11 mouse cellular contexts compared by ENCODE assay signal in the genomic region with DNA sequence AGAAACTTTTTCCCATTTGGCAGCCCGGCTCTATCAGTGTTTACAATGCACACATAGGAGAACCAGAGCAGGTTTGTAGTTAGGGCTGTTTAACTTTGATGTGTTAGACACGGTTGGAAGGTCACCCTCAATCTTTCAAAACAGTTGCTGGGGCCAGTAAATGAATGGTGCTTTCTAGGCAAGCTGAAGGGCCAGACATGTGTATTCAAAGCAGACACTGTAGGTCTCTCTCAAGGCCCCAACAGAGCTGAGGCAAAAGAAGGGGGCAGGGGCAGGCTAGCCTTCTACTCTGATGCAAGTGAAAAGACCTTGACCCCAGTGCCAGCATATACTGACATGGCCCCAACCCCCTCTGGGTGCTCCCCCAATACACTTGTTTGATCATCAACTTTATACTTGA. TPM values are rescaled to one million over a fixed set of nuclear protein-coding genes. Genes with fewer than 3 reads are reported as not detected.
DNase-seq lines count a peak whose midpoint lies in the region; ATAC-seq and TF ChIP-seq lines count a peak whose summit lies in the region.
"Had no signal": no experiment of that assay in that cellular context is flagged by ENCODE, and none has a peak within 500 bp of the region (broad histone marks: within the 10 kb centered on the region; RNA-seq: fewer than 3 reads in every experiment).

No protein-coding gene starts in this region.

- no peak for TF ChIP-seq CTCF in heart, postnatal 0 days (IDR thresholded peaks at IDR 0.05; ENCODE audit: low read depth)
- no peak for TF ChIP-seq CTCF in heart, adult 2 months (IDR thresholded peaks at IDR 0.05)
- no peak for TF ChIP-seq CTCF in intestine, postnatal 0 days (IDR thresholded peaks at IDR 0.05; ENCODE audit: low read depth)

- H3K27ac ChIP-seq in heart, postnatal 0 days (ENCODE audit: low read depth), result no peak overlapping the region
- H3K27ac ChIP-seq in heart, adult 2 months, result no peak overlapping the region
- H3K27ac ChIP-seq in neural tube, embryonic 12.5 days, result no peak overlapping the region
- peak overlapping the region; percentile 35; the same call in 1 of the 2 replicates for H3K27ac ChIP-seq in intestine, postnatal 0 days (ENCODE audit: low read depth, low read length)

- 5% methylated on average over 2 of the region's 2 CpGs for WGBS in heart, postnatal 0 days
- 26% methylated on average over 2 of the region's 2 CpGs for WGBS in heart, adult 2 months
- WGBS in neural tube, embryonic 12.5 days, result 3% methylated on average over 2 of the region's 2 CpGs
- WGBS in intestine, postnatal 0 days, result 9% methylated on average over 2 of the region's 2 CpGs

- no peaks in the 10 kb centered on the region for H3K27me3 ChIP-seq in heart, postnatal 0 days (ENCODE audit: control insufficient read depth, insufficient read depth, low read length)
- no peaks in the 10 kb centered on the region for H3K27me3 ChIP-seq in heart, adult 2 months (ENCODE audit: control insufficient read depth, insufficient read depth, low read length)
- H3K27me3 ChIP-seq in neural tube, embryonic 12.5 days (replicated peaks), result 0 out of 2 replicates have a peak, but pooled peaks cover 10% of the 10 kb centered on the region
- H3K27me3 ChIP-seq in intestine, postnatal 0 days (replicated peaks; ENCODE audit: control insufficient read depth, insufficient read depth, low read length), result no peaks in the 10 kb centered on the region

- no peak for TF ChIP-seq EP300 in heart, postnatal 0 days (IDR thresholded peaks at IDR 0.05; ENCODE audit: low read depth)
- no peak for TF ChIP-seq EP300 in heart, adult 2 months (IDR thresholded peaks at IDR 0.05; ENCODE audit: insufficient read depth, low read depth, low read length)

- no peak overlapping the region for H3K9ac ChIP-seq in heart, postnatal 0 days (replicated peaks; ENCODE audit: low read depth, low read length)
- no peak overlapping the region for H3K9ac ChIP-seq in heart, adult 2 months (ENCODE audit: low read depth, low read length)
- H3K9ac ChIP-seq in neural tube, embryonic 12.5 days, result no peak overlapping the region
- peak overlapping the region; percentile 73; the same call in 1 of the 2 replicates for H3K9ac ChIP-seq in intestine, postnatal 0 days (ENCODE audit: low read depth, low read length)

- TF ChIP-seq POLR2A in heart, adult 2 months (IDR thresholded peaks at IDR 0.05; ENCODE audit: insufficient read depth, low read depth, low read length), result no peak

- no peak overlapping the region for H3K4me3 ChIP-seq in heart, postnatal 0 days (ENCODE audit: low read depth, low read length)
- no peak overlapping the region for H3K4me3 ChIP-seq in heart, adult 2 months
- H3K4me3 ChIP-seq in neural tube, embryonic 12.5 days, result no peak overlapping the region
- peak overlapping the region; percentile 79 for H3K4me3 ChIP-seq in intestine, postnatal 0 days (ENCODE audit: low read depth, low read length)

- no peaks in the 10 kb centered on the region for H3K36me3 ChIP-seq in heart, postnatal 0 days (replicated peaks; ENCODE audit: control insufficient read depth, insufficient read depth, low read length)
- no peaks in the 10 kb centered on the region for H3K36me3 ChIP-seq in heart, adult 2 months (ENCODE audit: control insufficient read depth, insufficient read depth, low read length)
- H3K36me3 ChIP-seq in neural tube, embryonic 12.5 days, result no peaks in the 10 kb centered on the region
- H3K36me3 ChIP-seq in intestine, postnatal 0 days (ENCODE audit: control insufficient read depth, insufficient read depth), result no peaks in the 10 kb centered on the region

- no peak for DNase-seq in heart, postnatal 0 days (ENCODE audit: low spot score)
- no peak for DNase-seq in heart, adult 2 months
- no peak for DNase-seq in neural tube, embryonic 10.5 days (ENCODE audit: extremely low spot score, low spot score)
- DNase-seq in right cerebral cortex, postnatal 25 days, result no peak
- DNase-seq in right cerebral cortex, adult 2 months (ENCODE audit: low spot score in 2 of 2), result no peak
- no peak for DNase-seq in frontal cortex, postnatal 36 days (ENCODE audit: low spot score in 2 of 2)
- DNase-seq: cerebellum, adult 8-10 months; gastrocnemius, postnatal 25 days; thymus, postnatal 4 days had no signal

- intact Hi-C loops in heart, adult 2 months (cut with DNase I), result loop anchor here (5.0 kb wide), 1 partner anchor 36 kb away; no protein-coding TSS in a partner anchor

- no peaks in the 10 kb centered on the region for H3K9me3 ChIP-seq in heart, postnatal 0 days (replicated peaks; ENCODE audit: control insufficient read depth, low read length)
- no peaks in the 10 kb centered on the region for H3K9me3 ChIP-seq in neural tube, embryonic 12.5 days
- no peaks in the 10 kb centered on the region for H3K9me3 ChIP-seq in intestine, postnatal 0 days (ENCODE audit: control insufficient read depth)

- no peaks in the 10 kb centered on the region; the same call in 1 of the 2 replicates for H3K79me2 ChIP-seq in heart, adult 2 months (replicated peaks; ENCODE audit: control insufficient read depth, insufficient read depth, low read length)

- peaks cover 14% of the 10 kb centered on the region; the same call in 1 of the 2 replicates for H3K4me1 ChIP-seq in heart, postnatal 0 days (ENCODE audit: control insufficient read depth, insufficient read depth)
- H3K4me1 ChIP-seq in heart, adult 2 months (ENCODE audit: control insufficient read depth, insufficient read depth, low read length), result no peaks in the 10 kb centered on the region
- H3K4me1 ChIP-seq in neural tube, embryonic 12.5 days, result peaks cover 12% of the 10 kb centered on the region
- H3K4me1 ChIP-seq in intestine, postnatal 0 days (replicated peaks; ENCODE audit: control insufficient read depth, insufficient read depth, low read length), result no peaks in the 10 kb centered on the region; the same call in 1 of the 2 replicates

- H3K4me2 ChIP-seq in heart, postnatal 0 days (ENCODE audit: low read depth, low read length), result peak overlapping the region; percentile 97
- H3K4me2 ChIP-seq in neural tube, embryonic 12.5 days (replicated peaks), result peak overlapping the region; percentile 84
- H3K4me2 ChIP-seq in intestine, postnatal 0 days (replicated peaks; ENCODE audit: low read depth), result peak overlapping the region; percentile 68

- ATAC-seq in heart, postnatal 0 days (ENCODE audit: insufficient read depth, low read depth), result no peak
- ATAC-seq in neural tube, embryonic 12.5 days (ENCODE audit: low FRiP score, low read depth), result no peak
- no peak for ATAC-seq in intestine, postnatal 0 days

RNA-seq across cellular contexts. Expression of gene Taok3, which starts 1.7 kb away (rescaled TPM):
- total RNA-seq in heart, postnatal 0 days (2014; rRNA removed; ENCODE audit: low replicate concordance), result 1.1 and 3.9 TPM in 2 replicates
- 5.8 and 7.5 TPM in 2 replicates for polyA plus RNA-seq in heart, postnatal 0 days (2015; fragmentation: Nextera tagmentation; extraction: Ambion mirVana)
- 1 to 10 TPM; 6.2 to 7.8 TPM for total RNA-seq in heart, adult 2 months (2021)
- 3.1 and 4.7 TPM in 2 replicates for polyA plus RNA-seq in heart, adult 2 months (2012; rRNA removed)
- 29.5 and 38.7 TPM in 2 replicates for polyA plus RNA-seq in neural tube, embryonic 12.5 days (2016; fragmentation: Nextera tagmentation; extraction: Ambion mirVana)
- 40.4 and 47.7 TPM in 2 replicates for polyA plus RNA-seq in intestine, postnatal 0 days (2015; fragmentation: Nextera tagmentation; extraction: Ambion mirVana)

RNA-seq across cellular contexts. Expression of gene Suds3, which starts 5.7 kb away (rescaled TPM):
- total RNA-seq in heart, postnatal 0 days (2014; rRNA removed; ENCODE audit: low replicate concordance), result 31.9 and 50.1 TPM in 2 replicates
- polyA plus RNA-seq in heart, postnatal 0 days (2015; fragmentation: Nextera tagmentation; extraction: Ambion mirVana), result 36.9 and 38.2 TPM in 2 replicates
- total RNA-seq in heart, adult 2 months (2021), result 100 to 1,000 TPM in 1 of 2 experiments, 10 to 100 TPM in 1; 76.8 to 112 TPM
- 44.7 and 55.9 TPM in 2 replicates for polyA plus RNA-seq in heart, adult 2 months (2012; rRNA removed)
- polyA plus RNA-seq in neural tube, embryonic 12.5 days (2016; fragmentation: Nextera tagmentation; extraction: Ambion mirVana), result 109 and 112 TPM in 2 replicates
- 41.8 and 47.2 TPM in 2 replicates for polyA plus RNA-seq in intestine, postnatal 0 days (2015; fragmentation: Nextera tagmentation; extraction: Ambion mirVana)
